Mouse (Mus musculus) kidney, adult 2 months (tissue): Measurements from ENCODE around the gene Dzip1l.

Source experiments
- CTCF ChIP-seq: fragments of 200-500 bp; conservative IDR thresholded peaks from 2 replicates; pipeline ENCODE4 v1.5.1; 2011; ENCODE audit warnings: low read depth, mild to moderate bottlenecking, control low read depth, low read length, moderate library complexity, mixed read lengths; ENCODE audit not compliant: insufficient read depth, insufficient read length
- POLR2A ChIP-seq: fragments of 200-500 bp; IDR thresholded peaks from one replicate; pipeline ENCODE4 v1.6.1; 2011; ENCODE audit warnings: low read depth, low read length, control low read depth

DNA sequence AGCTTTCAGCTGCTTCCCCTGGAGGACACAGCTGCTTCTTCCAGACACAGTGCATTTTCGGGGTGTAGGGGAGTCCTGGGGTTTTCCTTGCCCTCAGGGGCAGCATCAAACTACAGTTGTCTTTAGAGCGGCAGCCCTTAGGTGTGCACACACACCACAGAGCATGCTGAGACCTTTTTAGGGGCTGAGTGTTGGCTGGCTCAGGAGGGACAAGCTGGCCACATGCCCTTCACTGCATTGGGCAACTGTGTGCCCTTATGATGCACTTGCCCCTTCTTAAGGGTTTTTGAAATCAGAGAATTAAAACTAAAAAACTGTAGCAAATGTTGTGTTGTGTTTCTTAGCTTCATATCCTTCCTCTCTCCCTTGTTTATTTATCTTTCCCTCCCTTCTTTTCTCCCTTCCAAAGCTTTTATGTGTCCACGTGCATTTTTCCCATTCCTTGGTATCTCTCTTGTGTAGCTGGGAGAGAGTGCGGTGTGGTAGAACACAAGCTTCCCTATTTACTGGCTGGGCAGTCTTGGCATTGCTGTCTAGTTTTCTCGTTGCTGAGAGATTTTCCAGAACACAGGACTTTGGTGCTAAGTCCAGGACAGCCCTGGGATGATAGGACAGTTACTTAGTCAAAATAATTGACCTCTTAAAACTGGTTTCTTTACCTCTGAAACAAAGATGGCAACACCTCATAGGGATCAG lies 56.4 kb downstream of the Dzip1l start:
- TF ChIP-seq CTCF (no peak), POLR2A (no peak)
